Mouse (Mus musculus) CD4-positive, CD25-positive, alpha-beta regulatory T cell (primary cell): Measurements from ENCODE around the gene Arcn1. TPM values are rescaled to one million over a fixed set of nuclear protein-coding genes. Genes with fewer than 3 reads are reported as not detected.

ENCODE experiments used
- polyA plus RNA-seq: library from polyadenylated mRNA; unstranded; fragments of 100-300 nt; shearing (Covaris generic); gene quantifications from one replicate; pipeline ENCODE4 v1.2.1, GENCODE M21; 2017

Arcn1 gene
- polyA plus RNA-seq: 158 TPM

GRCm38 (mm10) chr9:44767101-44768028 is at the start of gene Arcn1, which contains the start of gene Ift46:
Gene Arcn1, minus strand, starts transcription at chr9:44767845.
Gene Ift46, plus strand, starts transcription at chr9:44767908.

GRCm38 (mm10) chr9:44802808-44803450 is 35.3 kb upstream of the Arcn1 start, which contains the start of gene Ttc36:
Gene Ttc36, minus strand, starts transcription at chr9:44803072.

GRCm38 (mm10) chr9:44799102-44799957 is 31.7 kb upstream of the Arcn1 start, which contains the start of gene Tmem25:
Gene Tmem25, minus strand, starts transcription at chr9:44799307.

GRCm38 (mm10) chr9:44734524-44735494 is 32.8 kb downstream of the Arcn1 start, which contains the start of gene Phldb1:
Gene Phldb1, minus strand, starts transcription at chr9:44735198.

Other genes starting within 250 kb of the Arcn1 start
- gene Cxcr5, start 206.0 kb downstream of the Arcn1 start, polyA plus RNA-seq: 41.1 TPM
- gene Ddx6, start 163.0 kb downstream of the Arcn1 start, polyA plus RNA-seq: 35.7 TPM
- not detected for gene Treh, start 94.6 kb downstream of the Arcn1 start, polyA plus RNA-seq
- gene Phldb1, start 32.6 kb downstream of the Arcn1 start, polyA plus RNA-seq: 0.72 TPM
- gene Ift46, start 63 bp upstream of the Arcn1 start, polyA plus RNA-seq: 54.0 TPM
- gene Tmem25, start 31.5 kb upstream of the Arcn1 start, polyA plus RNA-seq: 0.20 TPM
- not detected for gene Ttc36, start 35.2 kb upstream of the Arcn1 start, polyA plus RNA-seq
- 96.1 TPM for gene Kmt2a, start 113.5 kb upstream of the Arcn1 start, polyA plus RNA-seq
- gene Atp5l, start 152.9 kb upstream of the Arcn1 start, polyA plus RNA-seq: 336 TPM
- gene Ube4a, start 197.8 kb upstream of the Arcn1 start, polyA plus RNA-seq: 47.2 TPM
- gene Cd3g, start 212.6 kb upstream of the Arcn1 start, polyA plus RNA-seq: 1,221 TPM
- 831 TPM for gene Cd3d, start 213.9 kb upstream of the Arcn1 start, polyA plus RNA-seq
- 1,336 TPM for gene Cd3e, start 241.8 kb upstream of the Arcn1 start, polyA plus RNA-seq